Mouse (Mus musculus): ENCODE measurements at regions not wholly inside any gene's neighbourhood (a gene's known extent, or its start where the extent isn't known, plus 50 kb on each side); places are given as distances from the start of the nearest gene placed in this dataset.

- DNase-seq, result no peak
These were observed 70.8 kb downstream of the Toporsl start for GRCm38 (mm10) chr4:52666768-52667480.

GRCm38 (mm10) chr4:52709563-52709962, 104.8 kb upstream of the Olfr275 start:
- no peak for DNase-seq

GRCm38 (mm10) chr4:52726203-52726602, 88.2 kb upstream of the Olfr275 start:
- DNase-seq, result no peak

- DNase-seq, result peak; percentile 46 to 57
These were observed 87.6 kb upstream of the Olfr275 start for GRCm38 (mm10) chr4:52726625-52727297.

- no peak for DNase-seq
These were observed 81.3 kb upstream of the Olfr275 start for GRCm38 (mm10) chr4:52733141-52733540.

- DNase-seq, result no peak
These were observed 74.6 kb upstream of the Olfr275 start for GRCm38 (mm10) chr4:52739543-52740474.

- DNase-seq, result no peak
These were observed 61.4 kb upstream of the Olfr275 start for GRCm38 (mm10) chr4:52752838-52753509.
